Mouse (Mus musculus): ENCODE measurements around the gene Dynlt1f. TPM values are rescaled to one million over a fixed set of nuclear protein-coding genes. Genes with fewer than 3 reads are reported as not detected.
"Not testable (repeated sequence)": the region's sequence is repeated elsewhere in the genome, so short reads cannot be mapped to it uniquely, and the experiment has no call there.

The Dynlt1f gene
- polyA plus RNA-seq, 1 experiment from 2014 or later, result 185 TPM

DNA sequence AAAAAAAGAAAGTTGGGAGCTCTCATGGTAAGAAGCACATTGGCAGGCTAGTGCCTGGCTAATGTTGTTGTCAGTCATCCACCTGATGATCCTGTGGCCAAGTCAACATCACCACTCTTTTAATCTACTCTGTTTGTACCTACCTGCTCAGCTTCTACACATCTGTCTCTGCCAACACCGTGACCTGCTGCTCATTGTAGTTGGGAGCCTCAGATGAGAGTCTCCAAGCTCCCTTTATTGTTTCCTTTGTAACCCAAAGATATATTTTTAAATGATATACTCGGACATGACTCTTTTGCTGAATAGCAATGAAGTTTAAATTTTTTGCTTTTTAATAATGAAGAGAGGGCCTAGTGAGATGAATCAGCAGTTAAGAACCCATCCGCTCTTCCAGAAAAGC, 771 bp upstream of the Dynlt1f start:
- not testable (repeated sequence) for H3K27ac ChIP-seq; H3K4me2 ChIP-seq; H3K36me3 ChIP-seq; ATAC-seq (replicated peaks; ENCODE audit: insufficient number of reproducible peaks, insufficient read depth, low FRiP score, low read depth); H3K9me3 ChIP-seq (replicated peaks); H3K27me3 ChIP-seq; H3K4me3 ChIP-seq; H3K4me1 ChIP-seq (replicated peaks); H3K9ac ChIP-seq
- 87% methylated on average over 1 of the region's 3 CpGs for WGBS

DNA sequence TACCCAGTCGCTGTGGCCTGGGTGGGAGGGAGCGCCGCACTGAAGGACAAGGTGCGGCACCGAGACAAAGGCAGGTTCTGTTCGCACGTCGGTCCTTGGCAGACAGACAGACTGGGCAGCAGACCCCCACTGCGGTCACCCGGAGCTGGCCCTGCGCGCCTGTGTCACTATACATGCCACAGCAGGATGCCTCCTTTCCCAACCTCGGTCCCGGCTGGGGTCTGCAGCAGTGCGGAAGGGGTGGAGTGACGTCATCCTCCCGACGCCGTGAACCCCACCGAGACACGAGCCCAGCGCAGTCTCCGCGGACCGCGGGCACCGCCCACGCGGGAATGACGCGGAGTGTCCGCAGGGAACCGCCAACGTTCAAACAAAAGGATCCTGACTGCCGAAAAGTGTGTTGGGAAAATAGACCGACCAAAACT, 601 bp downstream of the Dynlt1f start:
- Histone ChIP-seq H3K4me2 (peak overlapping the region; percentile 66), H3K4me3 (peak overlapping the region; percentile 68), H3K9ac (peak overlapping the region; percentile 61), H3K27ac (peak overlapping the region; percentile 77)
- not testable (repeated sequence) for H3K36me3 ChIP-seq; H3K9me3 ChIP-seq (replicated peaks); H3K4me1 ChIP-seq (replicated peaks); H3K27me3 ChIP-seq
- peak; percentile 85 for ATAC-seq (replicated peaks; ENCODE audit: insufficient number of reproducible peaks, insufficient read depth, low FRiP score, low read depth)
- WGBS, result under 1% methylated on average over 36 of the region's 36 CpGs

DNA sequence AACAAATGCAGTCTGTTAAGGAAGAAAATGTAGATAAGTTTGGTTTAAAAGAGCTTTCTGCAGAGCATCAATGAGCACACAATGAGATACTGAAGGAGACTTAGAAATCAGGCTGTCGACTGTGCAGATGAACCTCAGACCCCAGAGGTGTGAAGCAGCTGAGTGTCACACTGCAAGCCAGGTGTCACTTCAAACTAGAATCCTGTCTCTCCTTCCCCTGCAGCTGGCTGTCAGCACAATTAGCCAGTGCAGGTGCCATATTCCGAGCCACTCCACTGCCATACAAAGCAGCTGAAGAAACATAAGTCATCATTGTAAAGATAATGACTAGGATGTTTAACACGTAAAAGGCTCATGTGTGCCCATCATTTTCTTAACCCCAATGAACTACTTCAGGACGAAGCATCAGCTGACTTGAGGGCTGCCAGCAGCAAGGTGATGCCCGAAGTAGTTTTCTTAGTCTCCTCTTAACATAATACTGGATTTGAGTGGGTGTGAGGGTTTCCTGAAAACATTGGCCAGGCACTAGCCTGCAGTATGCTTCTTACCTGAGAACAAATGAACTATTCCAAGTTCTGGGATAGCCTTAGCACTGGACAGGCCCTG, 2.3 kb downstream of the Dynlt1f start:
- H3K27ac ChIP-seq, result not testable (repeated sequence)

DNA sequence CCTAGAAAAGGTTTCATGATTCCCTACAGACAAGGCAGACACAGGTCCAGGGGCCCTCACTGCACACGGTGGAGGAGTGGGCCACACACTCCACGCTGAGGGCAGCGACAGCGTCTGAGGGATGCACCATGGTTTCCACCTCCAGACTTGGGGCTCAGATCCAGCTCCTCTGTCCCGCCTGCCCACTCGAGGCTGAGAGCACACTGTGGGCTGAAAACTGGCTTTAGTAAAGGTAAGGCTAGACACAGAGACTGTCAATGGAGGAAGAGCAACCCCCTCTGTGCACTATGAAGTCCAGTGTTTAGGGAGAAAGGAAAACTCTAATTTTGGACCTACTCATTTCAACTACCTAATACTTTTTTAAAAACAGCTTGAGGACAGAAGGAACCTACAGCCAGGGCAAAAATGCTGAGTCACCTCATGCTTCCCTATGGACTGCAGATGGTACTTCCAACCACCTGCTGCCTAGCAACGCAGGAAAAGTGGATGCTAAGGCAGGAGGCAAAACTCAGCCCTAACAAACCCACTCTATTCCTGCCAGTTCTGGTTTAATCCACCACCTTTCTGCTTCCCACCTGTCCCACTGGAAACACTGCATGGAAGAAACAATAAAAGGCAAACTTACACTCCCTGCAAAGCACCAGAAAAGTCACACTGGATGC, 4.7 kb downstream of the Dynlt1f start:
- H3K27me3 ChIP-seq; H3K27ac ChIP-seq; H3K9ac ChIP-seq; H3K4me1 ChIP-seq (replicated peaks); H3K4me3 ChIP-seq; H3K36me3 ChIP-seq; ATAC-seq (replicated peaks; ENCODE audit: insufficient number of reproducible peaks, insufficient read depth, low FRiP score, low read depth); H3K4me2 ChIP-seq; H3K9me3 ChIP-seq (replicated peaks): not testable (repeated sequence)
- 86% methylated on average over 6 of the region's 7 CpGs for WGBS

More for the DNA sequence above, 2.3 kb downstream of the Dynlt1f start:
- H3K9me3 ChIP-seq (replicated peaks); H3K36me3 ChIP-seq; H3K9ac ChIP-seq; H3K4me3 ChIP-seq; H3K4me2 ChIP-seq; H3K27me3 ChIP-seq; H3K4me1 ChIP-seq (replicated peaks); ATAC-seq (replicated peaks; ENCODE audit: insufficient number of reproducible peaks, insufficient read depth, low FRiP score, low read depth): not testable (repeated sequence)
- 73% methylated on average over 4 of the region's 5 CpGs for WGBS

DNA sequence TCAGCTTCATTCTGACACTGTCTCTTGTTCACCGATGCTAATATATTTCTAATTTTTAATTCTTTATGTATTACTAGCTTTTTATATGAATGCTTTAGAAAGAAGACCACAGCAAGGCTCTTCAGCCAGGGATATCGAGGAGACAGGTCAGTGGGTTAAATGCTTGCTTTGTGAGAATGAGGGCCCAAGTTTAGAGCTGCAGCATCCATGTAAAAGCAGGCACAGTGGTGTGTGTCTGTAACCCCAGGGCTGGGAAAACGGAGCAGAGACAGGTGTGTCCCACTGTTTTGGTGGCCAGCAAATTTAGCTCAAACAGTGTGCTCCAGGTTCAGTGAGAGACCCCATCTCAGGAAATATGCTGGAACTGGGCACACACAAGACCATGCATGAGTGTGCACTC, 8.2 kb downstream of the Dynlt1f start:
- ATAC-seq (replicated peaks; ENCODE audit: insufficient number of reproducible peaks, insufficient read depth, low FRiP score, low read depth); H3K36me3 ChIP-seq; H3K9me3 ChIP-seq (replicated peaks); H3K27me3 ChIP-seq; H3K27ac ChIP-seq; H3K4me3 ChIP-seq; H3K9ac ChIP-seq; H3K4me1 ChIP-seq (replicated peaks); H3K4me2 ChIP-seq: not testable (repeated sequence)
- 98% methylated on average over 3 of the region's 3 CpGs for WGBS

DNA sequence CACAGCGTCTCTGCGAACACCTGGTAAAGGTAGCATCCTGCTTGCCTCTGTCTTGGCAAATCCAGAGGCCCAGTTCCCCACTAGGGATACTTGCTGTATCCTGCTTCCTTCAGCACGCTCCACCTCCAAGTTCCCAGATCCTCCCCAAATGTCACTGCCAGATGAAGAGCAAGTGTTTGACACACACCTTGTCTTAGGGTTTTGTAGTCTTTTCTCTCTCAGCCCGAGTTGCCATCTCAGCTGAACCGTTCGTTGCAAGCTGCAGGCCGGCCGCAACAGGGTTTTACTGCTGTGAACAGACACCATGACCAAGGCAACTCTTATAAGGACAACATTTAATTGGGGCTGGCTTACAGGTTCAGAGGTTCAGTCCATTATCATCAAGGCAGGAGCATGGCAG, 8.9 kb downstream of the Dynlt1f start:
- WGBS, result 95% methylated on average over 8 of the region's 8 CpGs
- not testable (repeated sequence) for H3K36me3 ChIP-seq; H3K27me3 ChIP-seq; H3K9me3 ChIP-seq (replicated peaks); H3K4me3 ChIP-seq; ATAC-seq (replicated peaks; ENCODE audit: insufficient number of reproducible peaks, insufficient read depth, low FRiP score, low read depth); H3K4me2 ChIP-seq; H3K4me1 ChIP-seq (replicated peaks); H3K27ac ChIP-seq; H3K9ac ChIP-seq

DNA sequence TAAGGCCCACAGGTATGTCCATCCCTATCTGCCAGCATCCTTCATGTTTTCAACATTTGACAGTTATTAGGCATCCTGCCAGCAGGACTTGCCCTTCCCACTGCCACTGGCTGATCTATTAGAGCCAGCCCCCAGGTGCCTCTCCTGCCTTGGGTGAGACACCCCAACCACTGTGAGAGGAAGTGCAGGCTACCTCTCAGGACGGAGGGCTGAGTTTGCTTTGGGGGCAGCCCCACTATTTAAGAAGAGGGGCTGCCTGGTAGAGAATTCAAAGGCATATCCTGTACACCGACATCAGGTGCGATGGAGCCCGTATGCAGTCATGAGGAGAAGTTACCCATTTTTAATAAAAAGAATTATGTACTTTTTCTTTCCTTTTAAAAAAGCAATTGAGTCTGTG, 10.0 kb downstream of the Dynlt1f start:
- not testable (repeated sequence) for H3K4me1 ChIP-seq (replicated peaks); H3K4me3 ChIP-seq
- whole genome bisulfite sequencing, result 85% methylated on average over 4 of the region's 4 CpGs

DNA sequence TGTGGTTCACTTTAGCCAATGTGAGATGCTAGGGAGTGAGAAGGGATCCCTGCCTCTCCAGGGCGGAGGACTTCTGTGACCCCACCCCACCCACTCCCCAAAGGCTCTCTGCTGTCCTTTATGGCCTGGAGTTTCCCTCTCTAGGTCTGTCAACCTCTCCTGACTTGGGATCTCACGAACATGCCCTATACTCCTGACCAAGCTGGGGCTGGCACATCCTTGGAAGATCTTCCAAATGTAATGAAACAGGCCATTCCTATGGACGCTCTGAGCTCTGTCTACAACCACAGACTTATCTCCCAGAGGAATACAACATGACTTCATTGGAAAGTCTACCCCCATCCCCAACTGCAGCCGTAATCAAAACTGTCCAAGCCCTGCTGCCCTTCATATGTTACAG, 11.0 kb downstream of the Dynlt1f start:
- not testable (repeated sequence) for H3K36me3 ChIP-seq; H3K4me2 ChIP-seq; H3K27ac ChIP-seq; H3K4me1 ChIP-seq (replicated peaks); H3K4me3 ChIP-seq; H3K9me3 ChIP-seq (replicated peaks); ATAC-seq (replicated peaks; ENCODE audit: insufficient number of reproducible peaks, insufficient read depth, low FRiP score, low read depth); H3K9ac ChIP-seq; H3K27me3 ChIP-seq
- WGBS, result 71% methylated on average over 4 of the region's 4 CpGs

More for the DNA sequence above, 10.0 kb downstream of the Dynlt1f start:
- not testable (repeated sequence) for H3K27me3 ChIP-seq; H3K27ac ChIP-seq; H3K9me3 ChIP-seq (replicated peaks); ATAC-seq (replicated peaks; ENCODE audit: insufficient number of reproducible peaks, insufficient read depth, low FRiP score, low read depth); H3K4me2 ChIP-seq; H3K9ac ChIP-seq; H3K36me3 ChIP-seq

DNA sequence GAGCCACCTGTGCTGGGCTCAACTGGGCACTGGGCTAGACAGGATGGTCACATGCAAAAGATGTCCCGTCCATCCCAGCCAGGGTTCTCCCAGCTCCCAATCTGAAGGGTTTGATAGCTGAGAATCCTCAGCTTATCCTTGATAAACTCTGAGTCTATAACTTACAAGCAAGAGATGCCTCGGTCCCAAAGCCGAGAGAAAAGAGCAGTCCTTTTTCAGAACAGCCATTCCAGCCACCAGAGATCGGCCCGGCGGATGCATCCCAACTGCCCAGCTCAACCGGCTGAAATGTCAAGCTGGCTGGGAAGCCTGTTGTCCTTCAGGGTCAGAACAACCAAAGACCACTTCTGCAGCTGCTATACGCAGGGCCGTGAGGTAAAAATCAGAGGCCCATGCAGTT, 11.5 kb downstream of the Dynlt1f start:
- 91% methylated on average over 9 of the region's 9 CpGs for WGBS
- not testable (repeated sequence) for H3K27ac ChIP-seq; H3K9me3 ChIP-seq (replicated peaks); H3K9ac ChIP-seq; ATAC-seq (replicated peaks; ENCODE audit: insufficient number of reproducible peaks, insufficient read depth, low FRiP score, low read depth); H3K4me2 ChIP-seq; H3K4me3 ChIP-seq; H3K27me3 ChIP-seq; H3K4me1 ChIP-seq (replicated peaks); H3K36me3 ChIP-seq

DNA sequence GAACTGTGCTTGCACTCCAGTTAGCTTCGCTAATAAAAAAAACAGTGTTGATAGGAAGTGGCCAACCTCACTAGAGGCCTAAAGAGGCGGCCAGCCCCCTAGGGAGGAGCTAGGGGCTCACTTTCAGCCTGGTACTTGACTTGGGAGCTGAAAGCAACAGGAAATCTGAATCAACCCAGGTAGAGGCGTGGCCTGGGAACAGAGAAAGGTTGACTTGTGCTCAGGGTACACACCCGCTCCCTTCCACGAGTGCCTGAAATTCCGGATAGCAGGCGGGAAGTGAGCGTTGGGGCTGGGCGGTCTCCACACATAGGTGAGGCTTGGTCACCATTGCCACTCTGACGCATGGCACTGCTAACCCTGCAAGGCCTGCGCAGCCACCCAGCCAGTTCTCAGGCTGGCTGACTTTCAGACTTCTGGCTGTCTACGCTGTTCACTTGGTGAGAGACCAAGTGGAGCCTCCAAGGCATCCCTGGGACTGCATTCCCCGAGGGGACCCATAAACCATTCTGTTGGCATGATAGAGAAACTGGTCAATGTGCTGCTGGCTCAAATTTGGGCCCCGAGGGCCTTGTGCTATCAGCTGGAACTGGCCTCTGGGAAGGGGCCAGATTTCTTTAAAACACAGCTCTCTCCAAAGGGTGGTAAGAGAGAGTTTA, 14.8 kb downstream of the Dynlt1f start:
- not testable (repeated sequence) for H3K27me3 ChIP-seq; H3K36me3 ChIP-seq; H3K4me3 ChIP-seq; H3K9me3 ChIP-seq (replicated peaks); H3K9ac ChIP-seq; H3K4me2 ChIP-seq; H3K4me1 ChIP-seq (replicated peaks); H3K27ac ChIP-seq
- WGBS, result 74% methylated on average over 14 of the region's 14 CpGs
- peak; percentile 44 for ATAC-seq (replicated peaks; ENCODE audit: insufficient number of reproducible peaks, insufficient read depth, low FRiP score, low read depth)

DNA sequence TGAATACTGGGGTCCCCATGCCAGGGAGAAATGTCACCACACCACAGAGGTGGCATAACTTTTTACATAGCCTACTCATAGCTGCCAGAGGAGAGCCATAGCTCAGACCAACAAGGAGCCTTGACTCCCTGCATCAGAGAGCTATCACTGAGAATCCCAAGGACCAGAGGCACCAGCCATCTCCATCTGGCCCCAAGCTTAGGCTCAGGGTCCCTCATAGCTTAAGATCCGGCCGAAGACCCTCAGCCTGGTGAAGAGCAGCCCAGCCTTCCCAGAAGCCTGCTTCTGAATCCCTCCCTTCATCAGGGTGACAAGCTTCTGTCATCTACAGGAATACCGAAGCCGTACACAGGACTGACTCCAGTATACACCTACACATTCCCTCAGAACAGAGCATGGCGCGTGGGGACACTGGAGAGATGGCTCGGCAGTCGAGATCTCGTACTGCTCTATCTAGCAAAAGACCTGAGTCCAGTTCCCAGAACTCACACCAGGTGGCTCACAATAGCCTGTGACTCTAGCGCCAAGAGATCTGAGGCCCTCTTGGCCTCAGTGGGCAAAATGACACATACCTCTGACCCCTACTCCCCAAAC, 15.6 kb downstream of the Dynlt1f start:
- not testable (repeated sequence) for H3K4me2 ChIP-seq; H3K9me3 ChIP-seq (replicated peaks); H3K27me3 ChIP-seq; H3K4me1 ChIP-seq (replicated peaks); H3K4me3 ChIP-seq; H3K27ac ChIP-seq; ATAC-seq (replicated peaks; ENCODE audit: insufficient number of reproducible peaks, insufficient read depth, low FRiP score, low read depth); H3K36me3 ChIP-seq; H3K9ac ChIP-seq
- 75% methylated on average over 10 of the region's 10 CpGs for WGBS

Measured in heart, embryonic 15.5 days (tissue).